Mouse (Mus musculus): ENCODE measurements around the gene Il11ra2. TPM values are rescaled to one million over a fixed set of nuclear protein-coding genes. Genes with fewer than 3 reads are reported as not detected.
"Not testable (repeated sequence)": the region's sequence is repeated elsewhere in the genome, so short reads cannot be mapped to it uniquely, and the experiment has no call there.

Gene Il11ra2
- not detected in 2 replicates for polyA plus RNA-seq (2012; rRNA removed)
- polyA plus RNA-seq (2014; fragmentation: Nextera tagmentation; extraction: Ambion mirVana) = not detected in 2 replicates

- not testable (repeated sequence) for ATAC-seq (ENCODE audit: insufficient read depth); H3K9me3 ChIP-seq (ENCODE audit: control insufficient read depth, low read length); H3K27ac ChIP-seq; H3K4me2 ChIP-seq (ENCODE audit: low read depth); H3K4me3 ChIP-seq (ENCODE audit: insufficient read depth in 1 of 2, low read depth in 2 of 2, low read length in 2 of 2); H3K27me3 ChIP-seq (ENCODE audit: control insufficient read depth, insufficient read depth, low read length); H3K9ac ChIP-seq (replicated peaks); DNase-seq (ENCODE audit: low read depth in 3 of 3, low spot score in 3 of 3); H3K36me3 ChIP-seq (replicated peaks; ENCODE audit: control insufficient read depth, insufficient read depth, low read depth); H3K4me1 ChIP-seq (replicated peaks; ENCODE audit: control insufficient read depth in 2 of 2, insufficient read depth in 2 of 2, low read length in 1 of 2)
- WGBS (ENCODE audit: insufficient replicate concordance) = no CpG with 5 or more reads among the region's 3 CpGs
These were observed at the start of gene Il11ra2 for GRCm38 (mm10) chr4:42661793-42662192. Il11ra2 (minus strand) TSS chr4:42661893.

- DNase-seq (ENCODE audit: low read depth in 3 of 3, low spot score in 3 of 3); H3K9ac ChIP-seq (replicated peaks); ATAC-seq (ENCODE audit: insufficient read depth); H3K4me1 ChIP-seq (replicated peaks; ENCODE audit: control insufficient read depth in 2 of 2, insufficient read depth in 2 of 2, low read length in 1 of 2); H3K9me3 ChIP-seq (ENCODE audit: control insufficient read depth, low read length); H3K4me2 ChIP-seq (ENCODE audit: low read depth); H3K27ac ChIP-seq; H3K36me3 ChIP-seq (replicated peaks; ENCODE audit: control insufficient read depth, insufficient read depth, low read depth); H3K27me3 ChIP-seq (ENCODE audit: control insufficient read depth, insufficient read depth, low read length); H3K4me3 ChIP-seq (ENCODE audit: insufficient read depth in 1 of 2, low read depth in 2 of 2, low read length in 2 of 2): not testable (repeated sequence)
- WGBS (ENCODE audit: insufficient replicate concordance) = no CpG with 5 or more reads among the region's 18 CpGs
These were observed 20.5 kb upstream of the Il11ra2 start for GRCm38 (mm10) chr4:42682183-42682524.

GRCm38 (mm10) chr4:42681473-42682182, 19.9 kb upstream of the Il11ra2 start:
- not testable (repeated sequence) for H3K36me3 ChIP-seq (replicated peaks; ENCODE audit: control insufficient read depth, insufficient read depth, low read depth); H3K4me3 ChIP-seq (ENCODE audit: insufficient read depth in 1 of 2, low read depth in 2 of 2, low read length in 2 of 2); H3K4me1 ChIP-seq (replicated peaks; ENCODE audit: control insufficient read depth in 2 of 2, insufficient read depth in 2 of 2, low read length in 1 of 2); H3K27me3 ChIP-seq (ENCODE audit: control insufficient read depth, insufficient read depth, low read length); H3K9me3 ChIP-seq (ENCODE audit: control insufficient read depth, low read length); H3K4me2 ChIP-seq (ENCODE audit: low read depth); H3K9ac ChIP-seq (replicated peaks); DNase-seq (ENCODE audit: low read depth in 3 of 3, low spot score in 3 of 3); ATAC-seq (ENCODE audit: insufficient read depth); H3K27ac ChIP-seq
- WGBS (ENCODE audit: insufficient replicate concordance) = no CpG with 5 or more reads among the region's 66 CpGs

GRCm38 (mm10) chr4:42680374-42681356, 19.0 kb upstream of the Il11ra2 start:
- no CpG with 5 or more reads among the region's 32 CpGs for WGBS (ENCODE audit: insufficient replicate concordance)

GRCm38 (mm10) chr4:42679365-42679764, 17.7 kb upstream of the Il11ra2 start:
- ATAC-seq (ENCODE audit: insufficient read depth); H3K9me3 ChIP-seq (ENCODE audit: control insufficient read depth, low read length); DNase-seq (ENCODE audit: low read depth in 3 of 3, low spot score in 3 of 3); H3K4me2 ChIP-seq (ENCODE audit: low read depth); H3K27ac ChIP-seq; H3K4me3 ChIP-seq (ENCODE audit: insufficient read depth in 1 of 2, low read depth in 2 of 2, low read length in 2 of 2); H3K4me1 ChIP-seq (replicated peaks; ENCODE audit: control insufficient read depth in 2 of 2, insufficient read depth in 2 of 2, low read length in 1 of 2); H3K27me3 ChIP-seq (ENCODE audit: control insufficient read depth, insufficient read depth, low read length); H3K9ac ChIP-seq (replicated peaks); H3K36me3 ChIP-seq (replicated peaks; ENCODE audit: control insufficient read depth, insufficient read depth, low read depth): not testable (repeated sequence)
- no CpG with 5 or more reads among the region's 7 CpGs for WGBS (ENCODE audit: insufficient replicate concordance)

More at GRCm38 (mm10) chr4:42680374-42681356, 19.0 kb upstream of the Il11ra2 start:
- not testable (repeated sequence) for H3K4me3 ChIP-seq (ENCODE audit: insufficient read depth in 1 of 2, low read depth in 2 of 2, low read length in 2 of 2); H3K9ac ChIP-seq (replicated peaks); ATAC-seq (ENCODE audit: insufficient read depth); H3K4me1 ChIP-seq (replicated peaks; ENCODE audit: control insufficient read depth in 2 of 2, insufficient read depth in 2 of 2, low read length in 1 of 2); H3K27me3 ChIP-seq (ENCODE audit: control insufficient read depth, insufficient read depth, low read length); DNase-seq (ENCODE audit: low read depth in 3 of 3, low spot score in 3 of 3); H3K27ac ChIP-seq; H3K36me3 ChIP-seq (replicated peaks; ENCODE audit: control insufficient read depth, insufficient read depth, low read depth); H3K4me2 ChIP-seq (ENCODE audit: low read depth); H3K9me3 ChIP-seq (ENCODE audit: control insufficient read depth, low read length)

GRCm38 (mm10) chr4:42675415-42675814, 13.7 kb upstream of the Il11ra2 start:
- not testable (repeated sequence) for H3K27me3 ChIP-seq (ENCODE audit: control insufficient read depth, insufficient read depth, low read length); H3K4me2 ChIP-seq (ENCODE audit: low read depth); H3K9me3 ChIP-seq (ENCODE audit: control insufficient read depth, low read length); H3K9ac ChIP-seq (replicated peaks); DNase-seq (ENCODE audit: low read depth in 3 of 3, low spot score in 3 of 3); H3K4me3 ChIP-seq (ENCODE audit: insufficient read depth in 1 of 2, low read depth in 2 of 2, low read length in 2 of 2); H3K36me3 ChIP-seq (replicated peaks; ENCODE audit: control insufficient read depth, insufficient read depth, low read depth); H3K27ac ChIP-seq; ATAC-seq (ENCODE audit: insufficient read depth); H3K4me1 ChIP-seq (replicated peaks; ENCODE audit: control insufficient read depth in 2 of 2, insufficient read depth in 2 of 2, low read length in 1 of 2)
- WGBS (ENCODE audit: insufficient replicate concordance) = no CpG with 5 or more reads among the region's 4 CpGs

GRCm38 (mm10) chr4:42654951-42655350, 6.7 kb downstream of the Il11ra2 start, which contains the start of gene Ccl27b:
Ccl27b (plus strand) TSS chr4:42655251.
- H3K4me1 ChIP-seq (replicated peaks; ENCODE audit: control insufficient read depth in 2 of 2, insufficient read depth in 2 of 2, low read length in 1 of 2); H3K4me2 ChIP-seq (ENCODE audit: low read depth); H3K27ac ChIP-seq; H3K27me3 ChIP-seq (ENCODE audit: control insufficient read depth, insufficient read depth, low read length); H3K9ac ChIP-seq (replicated peaks); DNase-seq (ENCODE audit: low read depth in 3 of 3, low spot score in 3 of 3); H3K36me3 ChIP-seq (replicated peaks; ENCODE audit: control insufficient read depth, insufficient read depth, low read depth); ATAC-seq (ENCODE audit: insufficient read depth); H3K4me3 ChIP-seq (ENCODE audit: insufficient read depth in 1 of 2, low read depth in 2 of 2, low read length in 2 of 2); H3K9me3 ChIP-seq (ENCODE audit: control insufficient read depth, low read length): not testable (repeated sequence)
- WGBS (ENCODE audit: insufficient replicate concordance) = no CpG with 5 or more reads among the region's 9 CpGs
